Mouse (Mus musculus): ENCODE measurements around the gene Mettl23. TPM values are rescaled to one million over a fixed set of nuclear protein-coding genes. Genes with fewer than 3 reads are reported as not detected.
"Not testable (repeated sequence)": the region's sequence is repeated elsewhere in the genome, so short reads cannot be mapped to it uniquely, and the experiment has no call there.

Mettl23 gene
- total RNA-seq, 2 experiments from 2014 or later: 27.3 to 30.0 TPM

- peak; percentile 39 to 64 for DNase-seq (ENCODE audit: low spot score in 2 of 2)
Observed at GRCm38 (mm10) chr11:116873987-116874386, 30.9 kb downstream of the Mettl23 start.

GRCm38 (mm10) chr11:116878454-116878853, 35.4 kb downstream of the Mettl23 start:
- DNase-seq (ENCODE audit: low spot score in 2 of 2): no peak

GRCm38 (mm10) chr11:116880839-116881238, 37.8 kb downstream of the Mettl23 start:
- DNase-seq (ENCODE audit: low spot score in 2 of 2): peak in 1 of 2 experiments; percentile 12

- no peak for DNase-seq (ENCODE audit: low spot score in 2 of 2)
Observed at GRCm38 (mm10) chr11:116881440-116881839, 38.4 kb downstream of the Mettl23 start.

GRCm38 (mm10) chr11:116882446-116882845, 39.4 kb downstream of the Mettl23 start:
- no peak for DNase-seq (ENCODE audit: low spot score in 2 of 2)

- no peak for DNase-seq (ENCODE audit: low spot score in 2 of 2)
Observed at GRCm38 (mm10) chr11:116884061-116884460, 41.0 kb downstream of the Mettl23 start.

- peak; percentile 84 to 86 for DNase-seq (ENCODE audit: low spot score in 2 of 2)
Observed at GRCm38 (mm10) chr11:116885275-116886151, 42.4 kb downstream of the Mettl23 start.

- no peak for DNase-seq (ENCODE audit: low spot score in 2 of 2)
Observed at GRCm38 (mm10) chr11:116887136-116887535, 44.1 kb downstream of the Mettl23 start.

- DNase-seq (ENCODE audit: low spot score in 2 of 2): no peak
Observed at GRCm38 (mm10) chr11:116893532-116894442, 50.7 kb downstream of the Mettl23 start.

GRCm38 (mm10) chr11:116895402-116895801, 52.3 kb downstream of the Mettl23 start:
- no peak for DNase-seq (ENCODE audit: low spot score in 2 of 2)

- no peak for DNase-seq (ENCODE audit: low spot score in 2 of 2)
Observed at GRCm38 (mm10) chr11:116899247-116899646, 56.2 kb downstream of the Mettl23 start.

- not testable (repeated sequence) for DNase-seq (ENCODE audit: low spot score in 2 of 2)
Observed at GRCm38 (mm10) chr11:116902588-116902987, 59.5 kb downstream of the Mettl23 start.

Other genes with a start within 250 kb of the Mettl23 start
- gene Rhbdf2, start 216.3 kb upstream of the Mettl23 start, total RNA-seq (2021): 1 to 10 TPM; 1.6 to 1.7 TPM
- gene Prcd, start 189.7 kb upstream of the Mettl23 start, total RNA-seq (2021): 1 to 10 TPM; 4.6 to 5.0 TPM
- 10 to 100 TPM; 48.9 to 52.1 TPM for gene Cygb, start 189.0 kb upstream of the Mettl23 start, total RNA-seq (2021)
- not detected for gene St6galnac1, start 67.8 kb upstream of the Mettl23 start, total RNA-seq (2021)
- gene Mxra7, start 15.2 kb upstream of the Mettl23 start, total RNA-seq (2021): 10 to 100 TPM; 22.2 to 22.8 TPM
- gene Jmjd6, start 171 bp downstream of the Mettl23 start, total RNA-seq (2021): 10 to 100 TPM; 28.8 to 29.3 TPM
- gene Mfsd11, start 9.2 kb downstream of the Mettl23 start, total RNA-seq (2021): 10 to 100 TPM; 38.5 to 48.9 TPM
- 100 to 1,000 TPM; 171 to 184 TPM for gene Srsf2, start 9.8 kb downstream of the Mettl23 start, total RNA-seq (2021)
- 10 to 100 TPM; 44.1 to 44.5 TPM for gene Mgat5b, start 75.6 kb downstream of the Mettl23 start, total RNA-seq (2021)

Measured in layer of hippocampus, postnatal 14 days (tissue).